Mouse (Mus musculus): ENCODE results near the gene Gucy2g. TPM values are rescaled to one million over a fixed set of nuclear protein-coding genes. Genes with fewer than 3 reads are reported as not detected.

The Gucy2g gene
- polyA plus RNA-seq, 1 experiment from 2014 or later: 0.07 TPM

DNA sequence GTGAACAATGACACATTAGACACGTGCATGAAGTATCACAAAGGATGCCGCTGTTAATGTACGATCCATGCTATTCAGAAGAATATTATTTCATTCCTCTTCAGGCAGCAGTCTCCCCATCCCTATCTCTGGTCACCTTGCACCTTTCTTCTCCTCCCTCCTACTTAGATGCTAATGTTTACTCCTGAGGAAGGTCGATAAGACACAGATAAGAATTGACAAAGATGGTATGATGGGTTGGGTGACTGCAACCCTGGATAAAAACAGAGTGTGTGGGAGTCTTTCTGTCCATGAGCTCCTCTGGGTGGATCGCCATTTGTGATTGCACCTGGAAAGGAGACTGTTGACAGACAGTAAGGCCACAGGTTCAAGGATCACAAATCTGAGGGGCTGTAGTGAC lies 17.5 kb upstream of the Gucy2g start:
- 91% methylated on average over 5 of the region's 5 CpGs for WGBS
- ATAC-seq: no peak

GRCm38 (mm10) chr19:55257656-55258375 lies 16.8 kb upstream of the Gucy2g start:
- Histone ChIP-seq H3K9ac (replicated peaks) (no peak overlapping the region), H3K4me3 (replicated peaks) (no peak overlapping the region), H3K4me2 (replicated peaks) (no peak overlapping the region), H3K27ac (no peak overlapping the region), H3K4me1 (replicated peaks) (peaks cover 17% of the 10 kb centered on the region), H3K27me3 (no peaks in the 10 kb centered on the region), H3K9me3 (no peaks in the 10 kb centered on the region), H3K36me3 (no peaks in the 10 kb centered on the region)
- WGBS: 92% methylated on average over 5 of the region's 5 CpGs
- no peak for ATAC-seq

More for the DNA sequence above, 17.5 kb upstream of the Gucy2g start:
- Histone ChIP-seq H3K36me3 (no peaks in the 10 kb centered on the region), H3K27ac (no peak overlapping the region), H3K4me1 (replicated peaks) (peaks cover 11% of the 10 kb centered on the region), H3K27me3 (no peaks in the 10 kb centered on the region), H3K9me3 (no peaks in the 10 kb centered on the region), H3K9ac (replicated peaks) (no peak overlapping the region), H3K4me3 (replicated peaks) (no peak overlapping the region), H3K4me2 (replicated peaks) (no peak overlapping the region)

GRCm38 (mm10) chr19:55256156-55256555 lies 15.1 kb upstream of the Gucy2g start:
- Histone ChIP-seq H3K9ac (replicated peaks) (no peak overlapping the region), H3K36me3 (no peaks in the 10 kb centered on the region), H3K4me1 (replicated peaks) (peaks cover 17% of the 10 kb centered on the region), H3K27ac (no peak overlapping the region), H3K4me2 (replicated peaks) (no peak overlapping the region), H3K27me3 (no peaks in the 10 kb centered on the region), H3K4me3 (replicated peaks) (no peak overlapping the region), H3K9me3 (no peaks in the 10 kb centered on the region)
- no peak for ATAC-seq
- 82% methylated on average over 9 of the region's 9 CpGs for WGBS

- ATAC-seq: peak; percentile 59
- no peak overlapping the region for H3K27ac ChIP-seq
These were observed 13.5 kb upstream of the Gucy2g start for GRCm38 (mm10) chr19:55254513-55255016.

DNA sequence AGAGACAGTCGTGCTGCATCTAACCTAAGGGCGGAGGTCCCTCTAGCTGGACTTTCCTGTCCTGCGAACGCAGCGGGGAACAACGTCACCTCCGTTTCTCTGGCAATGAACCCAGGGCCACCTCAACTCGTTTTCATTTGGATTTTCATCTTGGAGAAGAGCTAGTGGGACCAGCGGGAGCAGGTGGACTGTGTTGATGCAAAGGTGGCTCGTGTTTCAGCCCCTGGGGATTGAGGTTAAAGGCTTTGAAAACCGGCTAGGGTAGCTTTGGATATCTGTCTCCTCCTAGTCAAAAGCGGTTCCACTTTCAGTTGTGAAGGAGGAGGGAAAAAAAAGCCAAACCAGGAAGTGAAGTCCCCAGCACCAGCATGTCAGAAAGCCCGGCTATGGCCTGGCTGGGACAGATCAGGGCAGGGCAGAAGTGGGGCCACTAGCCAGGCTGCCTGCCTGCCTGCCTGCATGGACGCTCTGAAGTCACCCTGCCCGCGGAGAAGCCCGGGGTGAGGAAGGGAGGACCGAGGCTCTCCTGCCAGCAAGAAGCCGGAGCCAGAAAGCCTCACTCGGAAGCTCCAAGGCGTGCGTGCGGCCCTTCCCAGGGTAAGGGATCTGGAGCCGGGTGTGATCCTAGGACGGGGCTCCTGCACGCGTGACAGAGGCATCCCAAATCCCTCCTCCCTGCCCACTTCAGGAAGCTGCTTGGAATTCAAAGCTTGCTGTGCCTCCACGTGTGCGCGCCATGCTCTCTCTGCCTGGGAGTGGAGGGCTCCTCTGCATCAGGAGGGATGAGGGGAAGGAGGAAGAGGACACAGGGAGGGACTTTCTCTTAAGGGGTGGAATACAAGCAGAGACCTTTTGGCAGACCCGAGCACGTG lies 12.8 kb upstream of the Gucy2g start:
- Histone ChIP-seq H3K27ac (peak overlapping the region; percentile 41; the same call in 1 of the 2 replicates), H3K27me3 (no peaks in the 10 kb centered on the region), H3K9me3 (no peaks in the 10 kb centered on the region), H3K4me1 (replicated peaks) (peaks cover 17% of the 10 kb centered on the region), H3K4me2 (replicated peaks) (peak overlapping the region; percentile 78), H3K36me3 (no peaks in the 10 kb centered on the region), H3K9ac (replicated peaks) (peak overlapping the region; percentile 65), H3K4me3 (replicated peaks) (peak overlapping the region; percentile 48)
- ATAC-seq: peak; percentile 85
- WGBS: under 1% methylated on average over 30 of the region's 32 CpGs

More at GRCm38 (mm10) chr19:55254513-55255016, 13.5 kb upstream of the Gucy2g start:
- no peaks in the 10 kb centered on the region for H3K9me3 ChIP-seq
- no peaks in the 10 kb centered on the region for H3K27me3 ChIP-seq
- H3K9ac ChIP-seq (replicated peaks): peak overlapping the region; percentile 65
- H3K4me3 ChIP-seq (replicated peaks): peak overlapping the region; percentile 48
- WGBS: 10% methylated on average over 5 of the region's 5 CpGs
- peak overlapping the region; percentile 78 for H3K4me2 ChIP-seq (replicated peaks)
- no peaks in the 10 kb centered on the region for H3K36me3 ChIP-seq
- peaks cover 17% of the 10 kb centered on the region for H3K4me1 ChIP-seq (replicated peaks)

DNA sequence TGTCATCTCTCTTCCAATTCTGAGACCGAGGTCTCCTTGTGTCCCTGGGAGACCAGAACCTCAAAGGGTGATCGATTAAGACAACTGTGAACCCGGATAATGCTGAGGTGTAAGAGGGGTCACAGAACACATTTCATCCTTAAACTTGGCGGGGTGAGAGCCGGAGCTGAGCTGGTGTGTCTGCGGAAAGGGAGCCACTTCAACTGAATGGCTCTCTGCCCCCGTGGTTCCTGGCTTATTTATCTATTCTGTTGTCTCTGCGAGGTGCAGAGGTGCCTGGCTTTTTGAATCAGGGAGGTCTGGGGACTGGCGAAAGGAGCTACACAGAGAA lies 12.2 kb upstream of the Gucy2g start:
- peak; percentile 43 for ATAC-seq
- Histone ChIP-seq H3K36me3 (no peaks in the 10 kb centered on the region), H3K4me2 (replicated peaks) (peak overlapping the region; percentile 78), H3K9ac (replicated peaks) (peak overlapping the region; percentile 65), H3K9me3 (no peaks in the 10 kb centered on the region), H3K27ac (peak overlapping the region; percentile 30; the same call in 1 of the 2 replicates), H3K4me1 (replicated peaks) (peaks cover 17% of the 10 kb centered on the region), H3K4me3 (replicated peaks) (peak overlapping the region; percentile 48), H3K27me3 (no peaks in the 10 kb centered on the region)
- 2% methylated on average over 9 of the region's 9 CpGs for WGBS

GRCm38 (mm10) chr19:55251383-55252124 lies 10.5 kb upstream of the Gucy2g start, which contains the start of gene Acsl5:
Acsl5 (plus strand) TSS chr19:55251938.
- H3K4me3 ChIP-seq (replicated peaks): no peak within 1 kb of the TSS
- H3K36me3 ChIP-seq: no peaks in the 10 kb centered on the region
- H3K9ac ChIP-seq (replicated peaks): no peak within 1 kb of the TSS
- H3K9me3 ChIP-seq: no peaks in the 10 kb centered on the region
- H3K4me1 ChIP-seq (replicated peaks): peaks cover 17% of the 10 kb centered on the region
- no peak for ATAC-seq
- WGBS: 96% methylated on average over 9 of the region's 9 CpGs
- H3K27me3 ChIP-seq: no peaks in the 10 kb centered on the region
- no peak within 1 kb of the TSS for H3K27ac ChIP-seq
- no peak within 1 kb of the TSS for H3K4me2 ChIP-seq (replicated peaks)

DNA sequence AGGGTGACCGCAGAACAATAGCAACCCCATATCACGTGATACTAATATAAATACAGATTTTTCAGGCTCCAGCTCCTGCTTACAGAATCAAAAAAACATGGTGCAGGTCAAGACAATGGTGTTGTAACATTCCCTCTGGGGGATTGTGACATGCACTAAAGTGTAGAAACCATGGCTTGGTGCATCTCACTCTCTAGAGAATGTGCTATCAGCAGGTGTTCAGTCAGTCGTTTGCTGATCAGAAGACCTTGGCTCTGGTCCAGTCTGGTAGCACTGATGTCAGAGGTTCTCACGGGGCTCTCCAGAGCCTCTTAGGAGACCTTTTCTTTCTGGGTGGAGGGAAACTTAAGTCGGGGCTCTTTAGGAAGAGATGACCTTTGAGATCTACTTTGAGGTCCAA lies 9.4 kb upstream of the Gucy2g start:
- Histone ChIP-seq H3K9me3 (no peaks in the 10 kb centered on the region), H3K4me3 (replicated peaks) (no peak overlapping the region), H3K27me3 (no peaks in the 10 kb centered on the region), H3K36me3 (no peaks in the 10 kb centered on the region), H3K9ac (replicated peaks) (no peak overlapping the region), H3K4me1 (replicated peaks) (peaks cover 17% of the 10 kb centered on the region), H3K27ac (no peak overlapping the region), H3K4me2 (replicated peaks) (no peak overlapping the region)
- ATAC-seq: no peak
- 90% methylated on average over 5 of the region's 5 CpGs for WGBS

DNA sequence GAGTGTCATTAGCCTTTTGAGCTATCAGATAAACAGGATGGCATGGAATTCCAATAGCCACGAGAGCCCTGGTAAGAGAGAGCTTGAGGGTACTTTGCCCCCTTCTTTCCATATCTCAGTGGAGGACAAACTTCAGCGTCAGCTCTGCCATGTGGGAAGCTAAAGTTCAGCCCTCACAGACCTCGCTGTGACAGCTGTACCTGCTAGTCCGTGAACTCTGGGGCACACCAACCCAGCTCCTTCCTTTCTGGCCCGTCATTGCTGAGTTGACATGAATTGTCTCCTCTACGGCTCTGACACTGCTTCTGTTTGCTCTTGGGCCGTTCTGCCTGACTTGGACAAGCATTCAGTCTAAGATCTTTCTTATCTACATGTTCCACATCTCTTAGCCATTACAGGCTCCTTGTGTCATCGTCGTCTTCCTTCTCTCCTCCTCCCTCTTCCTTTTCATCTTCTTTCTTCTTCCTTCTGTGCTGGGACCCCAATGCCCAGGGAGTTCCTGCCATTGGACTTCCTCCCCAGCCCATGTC lies 7.0 kb upstream of the Gucy2g start:
- no peak overlapping the region for H3K9ac ChIP-seq (replicated peaks)
- WGBS: 75% methylated on average over 9 of the region's 9 CpGs
- no peak overlapping the region for H3K4me3 ChIP-seq (replicated peaks)
- no peaks in the 10 kb centered on the region for H3K36me3 ChIP-seq
- H3K9me3 ChIP-seq: no peaks in the 10 kb centered on the region
- no peak overlapping the region for H3K27ac ChIP-seq
- ATAC-seq: no peak
- H3K4me1 ChIP-seq (replicated peaks): peaks cover 2% of the 10 kb centered on the region; the same call in 1 of the 2 replicates
- no peak overlapping the region for H3K4me2 ChIP-seq (replicated peaks)
- H3K27me3 ChIP-seq: no peaks in the 10 kb centered on the region

GRCm38 (mm10) chr19:55247563-55247962 lies 6.5 kb upstream of the Gucy2g start:
- WGBS: 82% methylated on average over 5 of the region's 5 CpGs
- Histone ChIP-seq H3K9me3 (no peaks in the 10 kb centered on the region), H3K4me2 (replicated peaks) (no peak overlapping the region), H3K36me3 (no peaks in the 10 kb centered on the region), H3K27me3 (no peaks in the 10 kb centered on the region), H3K4me3 (replicated peaks) (no peak overlapping the region), H3K27ac (no peak overlapping the region), H3K4me1 (replicated peaks) (no peaks in the 10 kb centered on the region), H3K9ac (replicated peaks) (no peak overlapping the region)
- no peak for ATAC-seq

- Histone ChIP-seq H3K4me3 (replicated peaks) (no peak overlapping the region), H3K27ac (no peak overlapping the region), H3K36me3 (no peaks in the 10 kb centered on the region), H3K4me2 (replicated peaks) (no peak overlapping the region), H3K4me1 (replicated peaks) (no peaks in the 10 kb centered on the region), H3K27me3 (no peaks in the 10 kb centered on the region), H3K9ac (replicated peaks) (no peak overlapping the region), H3K9me3 (no peaks in the 10 kb centered on the region)
- no peak for ATAC-seq
- 34% methylated on average over 7 of the region's 7 CpGs for WGBS
These were observed 3.8 kb upstream of the Gucy2g start for GRCm38 (mm10) chr19:55244791-55245231.

All from midbrain, embryonic 13.5 days (tissue).